Mouse (Mus musculus) erythroblast, embryonic 14.5 days (primary cell): Measurements from ENCODE around the gene Slc2a13. TPM values are rescaled to one million over a fixed set of nuclear protein-coding genes. Genes with fewer than 3 reads are reported as not detected.

ENCODE experiments used
- H3K27me3 ChIP-seq: 2 replicates; pipeline ENCODE4 v1.6.1; 2012; ENCODE audit warnings: inconsistent platforms; ENCODE audit not compliant: control insufficient read depth
- H3K36me3 ChIP-seq: 2 replicates; pipeline ENCODE4 v1.6.1; 2012; ENCODE audit warnings: mild to moderate bottlenecking, inconsistent platforms; ENCODE audit not compliant: control insufficient read depth
- H3K4me1 ChIP-seq: 2 replicates; pipeline ENCODE4 v1.6.1; 2012; ENCODE audit warnings: inconsistent platforms; ENCODE audit not compliant: control insufficient read depth
- H3K4me3 ChIP-seq: replicated peaks from 2 replicates; pipeline ENCODE3; 2012; ENCODE audit warnings: moderate library complexity, mild to moderate bottlenecking, inconsistent platforms
- H3K9me3 ChIP-seq: 2 replicates; pipeline ENCODE4 v1.6.1; 2012; ENCODE audit warnings: low read length, inconsistent platforms, mixed read lengths; ENCODE audit not compliant: control insufficient read depth
- GATA1 ChIP-seq: IDR thresholded peaks from 2 replicates; pipeline ENCODE4 v1.6.1; 2012; ENCODE audit warnings: low read length, inconsistent platforms, mixed read lengths
- TAL1 ChIP-seq: IDR thresholded peaks from 3 replicates; pipeline ENCODE4 v1.6.1; 2012; ENCODE audit warnings: low read length, inconsistent platforms, mixed read lengths
- polyA plus RNA-seq: library from polyadenylated mRNA; stranded (reverse); fragments of >175 nt; gene quantifications from 2 replicates; pipeline ENCODE4 v1.2.3, GENCODE M21; 2012

Gene Slc2a13
- polyA plus RNA-seq, 1 experiment, result 0.06 TPM

DNA sequence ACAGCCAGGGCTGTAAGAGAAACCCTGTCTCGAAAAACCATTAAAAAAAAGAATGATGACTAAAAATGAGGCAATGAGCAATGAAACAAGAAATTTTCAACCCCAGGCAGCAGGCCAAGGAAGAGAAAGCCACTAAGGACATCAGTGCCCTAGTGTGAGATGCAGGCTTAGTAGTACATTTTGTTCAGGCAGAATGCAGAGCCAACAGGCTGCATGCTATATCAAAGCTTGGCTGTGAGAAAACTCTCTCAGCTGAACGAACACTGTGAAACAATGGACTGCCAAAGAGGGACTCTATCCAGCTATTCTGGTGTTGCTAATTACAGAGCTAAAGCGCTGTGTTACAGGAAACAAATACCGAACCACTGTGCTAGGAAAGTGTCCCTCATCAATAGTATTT is 256.1 kb downstream of the Slc2a13 start:
- H3K27me3 ChIP-seq, result no peaks in the 10 kb centered on the region
- TF ChIP-seq GATA1 (no peak), TAL1 (no peak)
- H3K36me3 ChIP-seq, result no peaks in the 10 kb centered on the region
- H3K9me3 ChIP-seq, result no peaks in the 10 kb centered on the region
- no peaks in the 10 kb centered on the region for H3K4me1 ChIP-seq
- H3K4me3 ChIP-seq, result no peak overlapping the region

DNA sequence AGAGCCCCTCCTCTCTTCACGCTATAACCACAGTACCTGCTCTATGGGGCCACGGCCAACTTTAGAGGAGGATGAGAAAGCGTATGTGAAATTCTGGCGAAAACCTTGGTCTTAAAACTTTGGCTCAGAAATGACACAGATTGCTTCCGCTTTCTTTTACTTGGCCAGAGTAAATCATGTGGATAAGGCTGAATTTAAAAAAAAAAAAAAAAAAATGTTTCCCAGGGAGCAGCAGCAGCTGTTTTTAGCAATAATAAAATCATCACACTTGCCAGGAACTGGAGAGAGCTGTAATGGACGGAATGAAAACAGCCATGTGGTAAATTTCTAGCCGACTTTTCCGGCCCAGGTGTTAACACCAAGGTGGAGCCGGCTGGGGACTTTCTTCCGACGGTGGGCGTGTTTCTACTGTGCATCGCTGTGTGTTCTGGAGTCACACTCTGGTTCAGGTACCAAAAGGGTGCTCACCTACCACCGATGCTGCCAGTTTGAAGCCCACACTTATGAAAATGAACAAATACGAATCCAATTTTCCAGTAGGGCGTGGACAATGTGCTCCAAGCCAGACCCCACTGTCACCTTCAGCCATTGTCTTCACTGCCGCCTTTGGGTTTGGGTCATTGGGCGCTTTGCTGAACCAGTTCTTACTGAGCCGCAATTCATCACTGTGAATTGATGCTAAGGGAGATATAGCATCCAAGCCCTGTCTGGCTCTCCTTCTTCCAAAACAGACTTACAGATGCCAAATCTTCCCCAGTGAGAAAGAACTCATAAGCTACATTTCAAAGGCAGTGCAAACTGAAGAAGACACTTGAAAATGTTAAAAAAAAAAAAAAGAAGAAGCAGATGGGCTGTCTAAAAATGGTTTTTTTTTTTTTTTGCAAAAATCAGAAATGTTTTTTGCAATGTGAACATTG is 258.4 kb downstream of the Slc2a13 start:
- Histone ChIP-seq H3K4me3 (no peak overlapping the region), H3K27me3 (no peaks in the 10 kb centered on the region), H3K9me3 (no peaks in the 10 kb centered on the region), H3K36me3 (no peaks in the 10 kb centered on the region), H3K4me1 (no peaks in the 10 kb centered on the region)
- TF ChIP-seq TAL1, result no peak

GRCm38 (mm10) chr15:91304296-91304852 is 268.7 kb downstream of the Slc2a13 start:
- Histone ChIP-seq H3K4me3 (no peak overlapping the region), H3K9me3 (no peaks in the 10 kb centered on the region), H3K4me1 (no peaks in the 10 kb centered on the region), H3K36me3 (no peaks in the 10 kb centered on the region), H3K27me3 (no peaks in the 10 kb centered on the region)
- TF ChIP-seq TAL1 (no peak), GATA1 (no peak)

- H3K4me1 ChIP-seq, result no peaks in the 10 kb centered on the region
- H3K9me3 ChIP-seq, result no peaks in the 10 kb centered on the region
- H3K4me3 ChIP-seq, result no peak overlapping the region
- H3K27me3 ChIP-seq, result no peaks in the 10 kb centered on the region
- no peak for TF ChIP-seq TAL1
- no peak for TF ChIP-seq GATA1
- H3K36me3 ChIP-seq, result no peaks in the 10 kb centered on the region
Observed at GRCm38 (mm10) chr15:91301366-91301765, 271.7 kb downstream of the Slc2a13 start.

DNA sequence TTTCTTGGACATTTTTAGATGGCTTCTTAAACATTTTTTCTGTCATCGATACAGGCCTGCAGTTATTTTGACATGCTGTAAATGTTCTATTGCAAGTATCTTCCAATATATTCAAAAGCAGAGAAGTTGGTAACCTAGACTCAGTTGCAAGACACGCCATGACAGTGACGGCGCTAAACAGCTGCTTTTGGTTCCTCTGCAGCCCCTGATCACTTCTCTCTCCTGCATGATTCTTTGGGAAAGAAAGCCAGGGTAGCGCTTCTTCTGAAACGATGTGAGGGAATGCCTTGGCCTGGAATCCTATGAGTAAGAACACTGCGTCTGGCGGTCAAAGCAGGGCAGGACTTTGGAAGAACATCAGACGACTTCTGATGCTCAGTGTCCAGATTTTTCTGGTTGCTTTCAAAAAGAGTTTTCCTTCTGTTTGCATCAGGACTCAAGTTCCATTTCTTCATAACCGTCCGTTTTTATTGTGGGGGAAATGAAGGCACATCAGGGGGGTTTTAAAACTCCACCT is 273.7 kb downstream of the Slc2a13 start:
- TF ChIP-seq GATA1 (no peak), TAL1 (no peak)
- Histone ChIP-seq H3K27me3 (no peaks in the 10 kb centered on the region), H3K36me3 (no peaks in the 10 kb centered on the region), H3K4me1 (no peaks in the 10 kb centered on the region), H3K4me3 (no peak overlapping the region), H3K9me3 (no peaks in the 10 kb centered on the region)

DNA sequence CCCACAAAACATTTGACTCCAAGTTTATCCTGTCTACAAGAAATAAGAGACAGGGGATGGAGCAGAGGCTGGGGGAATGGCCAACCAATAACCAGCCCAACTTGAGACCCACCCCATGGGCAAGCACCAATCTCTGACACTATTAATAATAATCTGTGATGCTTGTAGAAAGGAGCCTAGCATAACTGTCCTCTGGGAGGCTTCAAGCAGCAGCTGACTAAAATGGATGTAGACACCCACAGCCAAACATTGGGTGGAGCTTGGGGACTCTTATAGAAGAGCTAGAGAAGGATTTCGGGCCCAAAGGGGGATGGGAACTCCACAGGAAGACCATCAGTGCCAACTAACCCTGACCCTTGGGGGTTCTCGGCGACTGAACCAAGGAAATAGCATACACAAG is 289.6 kb downstream of the Slc2a13 start:
- Histone ChIP-seq H3K4me3 (no peak overlapping the region), H3K36me3 (no peaks in the 10 kb centered on the region), H3K27me3 (no peaks in the 10 kb centered on the region), H3K4me1 (no peaks in the 10 kb centered on the region), H3K9me3 (peaks cover 30% of the 10 kb centered on the region)
- TF ChIP-seq GATA1, result no peak
- no peak for TF ChIP-seq TAL1

DNA sequence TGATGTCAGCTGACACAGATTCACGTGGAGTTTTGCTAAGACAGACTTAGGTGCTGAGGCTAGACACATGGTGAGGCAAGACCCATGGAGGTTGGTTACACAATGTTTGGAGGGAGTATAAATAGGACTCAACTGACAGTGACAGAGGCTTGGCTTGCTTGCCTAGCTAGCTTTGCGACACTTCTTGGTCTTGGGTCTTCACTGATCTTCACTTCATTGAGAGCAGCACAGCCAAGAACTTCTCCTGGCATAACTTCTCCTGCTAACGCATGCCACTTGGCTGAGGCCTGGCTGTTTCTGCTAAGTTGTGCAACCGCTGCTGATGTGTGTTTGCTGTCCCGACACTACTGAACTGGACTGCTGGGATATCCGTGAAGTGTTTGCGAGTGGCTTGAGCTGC is 290.2 kb downstream of the Slc2a13 start:
- TF ChIP-seq GATA1, result no peak
- TF ChIP-seq TAL1, result no peak
- H3K9me3 ChIP-seq, result peaks cover 26% of the 10 kb centered on the region
- no peaks in the 10 kb centered on the region for H3K36me3 ChIP-seq
- no peak overlapping the region for H3K4me3 ChIP-seq
- H3K4me1 ChIP-seq, result no peaks in the 10 kb centered on the region
- H3K27me3 ChIP-seq, result no peaks in the 10 kb centered on the region

- Histone ChIP-seq H3K4me1 (no peaks in the 10 kb centered on the region), H3K27me3 (no peaks in the 10 kb centered on the region), H3K36me3 (no peaks in the 10 kb centered on the region), H3K9me3 (peaks cover 15% of the 10 kb centered on the region), H3K4me3 (no peak overlapping the region)
- TF ChIP-seq GATA1, result no peak
Observed at GRCm38 (mm10) chr15:91281521-91281920, 291.5 kb downstream of the Slc2a13 start.

- Histone ChIP-seq H3K4me1 (no peaks in the 10 kb centered on the region), H3K4me3 (no peak overlapping the region), H3K9me3 (peaks cover 7% of the 10 kb centered on the region), H3K36me3 (no peaks in the 10 kb centered on the region), H3K27me3 (no peaks in the 10 kb centered on the region)
- TF ChIP-seq GATA1, result no peak
- TF ChIP-seq TAL1, result no peak
Observed at GRCm38 (mm10) chr15:91279571-91279970, 293.5 kb downstream of the Slc2a13 start.
